Mouse (Mus musculus): ENCODE data around the gene Gpcpd1. TPM values are rescaled to one million over a fixed set of nuclear protein-coding genes. Genes with fewer than 3 reads are reported as not detected.

Gpcpd1 gene
- polyA plus RNA-seq, 1 experiment from 2014 or later = 33.1 TPM

DNA sequence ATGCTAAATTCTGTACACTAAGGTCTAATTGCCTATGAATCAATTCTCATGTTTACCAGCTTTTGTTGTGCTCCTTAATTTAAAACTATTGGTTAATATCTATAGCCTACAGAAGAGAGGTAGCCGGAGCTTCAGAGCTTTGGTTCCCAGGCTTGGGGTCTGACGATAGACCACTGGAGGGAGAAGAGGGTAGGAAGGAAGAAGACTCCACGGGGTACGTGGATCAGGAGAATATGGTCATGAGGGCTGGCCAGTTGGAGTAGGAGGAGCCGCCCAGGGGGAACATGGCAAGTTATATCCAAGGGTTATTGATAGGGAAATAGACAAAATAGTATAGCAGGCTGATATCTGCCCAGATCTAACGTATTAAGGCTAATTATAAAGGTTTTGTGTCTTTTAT, 17.8 kb downstream of the Gpcpd1 start:
- no peak overlapping the region for H3K27ac ChIP-seq (ENCODE audit: low read depth)
- peaks cover 54% of the 10 kb centered on the region for H3K36me3 ChIP-seq (ENCODE audit: insufficient read depth)
- H3K4me1 ChIP-seq (ENCODE audit: insufficient read depth) = no peaks in the 10 kb centered on the region
- H3K4me2 ChIP-seq = no peak overlapping the region
- H3K9me3 ChIP-seq (ENCODE audit: low read depth, low read length) = no peaks in the 10 kb centered on the region
- no peak for ATAC-seq (ENCODE audit: insufficient read depth)
- 88% methylated on average over 6 of the region's 6 CpGs for WGBS
- no peak overlapping the region for H3K9ac ChIP-seq
- H3K4me3 ChIP-seq (ENCODE audit: low read depth, low read length) = no peak overlapping the region
- H3K27me3 ChIP-seq (ENCODE audit: insufficient read depth, low read length) = no peaks in the 10 kb centered on the region
- no peak for TF ChIP-seq CTCF (IDR thresholded peaks at IDR 0.05; ENCODE audit: low read depth)
- no peak for DNase-seq

DNA sequence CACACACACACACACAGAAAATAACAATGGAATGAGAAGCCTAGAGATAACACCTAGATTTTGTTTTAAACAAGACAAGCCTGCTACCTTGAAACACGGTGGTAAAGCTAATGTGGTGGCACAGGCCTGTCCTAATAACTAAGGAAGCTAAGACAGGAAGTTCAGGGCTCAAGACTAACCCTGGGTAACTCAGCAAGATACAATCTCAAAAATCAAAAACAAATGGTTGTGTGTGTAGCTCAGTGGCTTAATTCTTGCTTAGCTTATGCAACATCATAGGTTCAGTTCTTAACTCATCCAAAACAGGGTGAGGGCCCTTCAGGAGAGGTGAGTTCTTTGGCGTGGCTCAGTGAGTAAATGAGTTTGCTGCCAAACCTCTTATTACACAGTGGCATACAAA, 20.1 kb downstream of the Gpcpd1 start:
- no peaks in the 10 kb centered on the region for H3K27me3 ChIP-seq (ENCODE audit: insufficient read depth, low read length)
- H3K4me2 ChIP-seq = no peak overlapping the region
- no peak overlapping the region for H3K4me3 ChIP-seq (ENCODE audit: low read depth, low read length)
- H3K9me3 ChIP-seq (ENCODE audit: low read depth, low read length) = no peaks in the 10 kb centered on the region
- WGBS = 83% methylated on average over 2 of the region's 2 CpGs
- H3K27ac ChIP-seq (ENCODE audit: low read depth) = no peak overlapping the region
- peaks cover 73% of the 10 kb centered on the region for H3K36me3 ChIP-seq (ENCODE audit: insufficient read depth)
- ATAC-seq (ENCODE audit: insufficient read depth) (no peak), DNase-seq (no peak)
- H3K9ac ChIP-seq = no peak overlapping the region
- TF ChIP-seq CTCF (IDR thresholded peaks at IDR 0.05; ENCODE audit: low read depth) = no peak
- no peaks in the 10 kb centered on the region for H3K4me1 ChIP-seq (ENCODE audit: insufficient read depth)

- TF ChIP-seq CTCF (IDR thresholded peaks at IDR 0.05; ENCODE audit: low read depth) = no peak
- 95% methylated on average over 4 of the region's 4 CpGs for WGBS
- H3K9me3 ChIP-seq (ENCODE audit: low read depth, low read length) = no peaks in the 10 kb centered on the region
- ATAC-seq (ENCODE audit: insufficient read depth) = no peak
- H3K4me1 ChIP-seq (ENCODE audit: insufficient read depth) = no peaks in the 10 kb centered on the region
- no peak overlapping the region for H3K9ac ChIP-seq
- H3K4me3 ChIP-seq (ENCODE audit: low read depth, low read length) = no peak overlapping the region
- no peak for DNase-seq
- H3K4me2 ChIP-seq = no peak overlapping the region
- H3K27me3 ChIP-seq (ENCODE audit: insufficient read depth, low read length) = no peaks in the 10 kb centered on the region
- peaks cover 49% of the 10 kb centered on the region for H3K36me3 ChIP-seq (ENCODE audit: insufficient read depth)
- H3K27ac ChIP-seq (ENCODE audit: low read depth) = no peak overlapping the region
Measured at GRCm38 (mm10) chr2:132561860-132562259, 25.7 kb downstream of the Gpcpd1 start.

DNA sequence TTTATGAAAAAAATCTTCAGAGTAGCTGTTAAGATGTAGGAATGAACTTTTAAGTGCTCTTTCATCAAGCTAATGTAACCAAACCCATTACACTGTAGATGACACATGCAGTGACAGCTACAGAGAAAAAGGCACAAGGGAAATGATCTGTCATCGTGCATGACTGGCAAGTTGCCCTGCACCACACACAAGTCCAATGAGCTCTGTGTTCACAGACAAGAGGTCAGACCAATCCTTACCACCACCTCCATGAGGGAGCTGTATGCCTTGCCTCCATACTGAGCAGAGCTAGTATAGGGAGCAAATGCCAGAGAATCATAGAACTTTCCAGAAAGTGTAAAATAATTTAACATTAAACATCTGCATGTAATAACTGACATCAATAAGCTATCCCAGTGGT, 59.7 kb downstream of the Gpcpd1 start:
- Histone ChIP-seq H3K9me3 (ENCODE audit: low read depth, low read length) (no peaks in the 10 kb centered on the region), H3K27me3 (ENCODE audit: insufficient read depth, low read length) (no peaks in the 10 kb centered on the region), H3K9ac (no peak overlapping the region), H3K4me1 (ENCODE audit: insufficient read depth) (no peaks in the 10 kb centered on the region), H3K27ac (ENCODE audit: low read depth) (no peak overlapping the region), H3K36me3 (ENCODE audit: insufficient read depth) (peaks cover 20% of the 10 kb centered on the region), H3K4me3 (ENCODE audit: low read depth, low read length) (no peak overlapping the region), H3K4me2 (no peak overlapping the region)
- no peak for TF ChIP-seq CTCF (IDR thresholded peaks at IDR 0.05; ENCODE audit: low read depth)
- no peak for ATAC-seq (ENCODE audit: insufficient read depth)
- DNase-seq = no peak
- WGBS = 61% methylated on average over 1 of the region's 1 CpGs

DNA sequence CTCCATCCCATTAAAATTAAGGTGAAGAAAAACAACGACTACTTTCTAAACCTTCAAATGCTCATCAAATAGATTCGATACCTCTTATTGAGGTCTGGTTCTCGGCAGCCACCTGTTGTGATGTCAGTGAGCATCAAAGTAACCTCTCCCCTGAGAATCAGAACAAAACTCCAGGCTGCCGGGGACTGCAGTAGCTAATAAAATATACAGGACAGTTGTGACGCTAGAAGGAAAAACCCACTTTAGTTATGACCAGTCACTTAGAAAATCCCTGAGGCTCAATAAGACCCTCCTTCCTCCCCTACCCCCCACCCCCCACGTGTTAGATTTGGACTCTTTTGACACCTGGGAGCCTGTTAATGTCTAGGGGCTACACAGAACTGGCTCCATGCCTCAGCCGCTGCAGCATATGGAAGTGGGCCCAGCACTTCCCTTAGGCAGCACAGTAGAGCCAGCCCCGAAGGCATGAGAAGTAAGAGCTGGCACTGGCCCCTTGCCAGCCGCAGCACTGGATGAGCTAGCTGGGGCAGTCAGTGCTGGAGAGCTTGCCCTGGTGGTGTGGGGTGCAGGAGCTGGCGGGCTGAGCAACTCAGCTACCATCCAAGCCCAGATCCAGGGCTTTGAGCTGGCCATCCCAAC, 60.5 kb downstream of the Gpcpd1 start:
- peak; percentile 10 for DNase-seq

DNA sequence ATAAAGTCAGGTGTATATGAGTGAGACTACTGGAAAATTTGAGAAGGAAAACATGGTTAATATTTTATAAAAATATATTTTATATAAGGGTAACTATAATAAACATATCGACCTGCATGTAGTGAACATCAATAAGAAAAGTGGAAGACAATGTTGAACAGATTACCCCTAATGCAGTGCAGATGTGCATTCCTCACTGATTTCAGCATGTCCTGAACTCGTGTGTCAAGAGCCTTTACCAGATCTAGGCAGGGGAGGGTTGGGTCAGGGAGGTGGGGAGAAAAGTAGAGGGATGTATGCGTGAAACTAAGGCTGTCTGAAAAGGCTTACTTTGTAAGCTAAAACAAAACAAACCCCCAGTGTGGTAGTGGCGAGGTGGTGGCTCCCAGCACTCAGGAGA, 61.4 kb downstream of the Gpcpd1 start:
- Histone ChIP-seq H3K4me1 (ENCODE audit: insufficient read depth) (no peaks in the 10 kb centered on the region), H3K27ac (ENCODE audit: low read depth) (no peak overlapping the region), H3K4me3 (ENCODE audit: low read depth, low read length) (no peak overlapping the region), H3K9me3 (ENCODE audit: low read depth, low read length) (no peaks in the 10 kb centered on the region), H3K4me2 (no peak overlapping the region), H3K36me3 (ENCODE audit: insufficient read depth) (peaks cover 12% of the 10 kb centered on the region), H3K9ac (no peak overlapping the region), H3K27me3 (ENCODE audit: insufficient read depth, low read length) (no peaks in the 10 kb centered on the region)
- no peak for TF ChIP-seq CTCF (IDR thresholded peaks at IDR 0.05; ENCODE audit: low read depth)
- no peak for DNase-seq
- ATAC-seq (ENCODE audit: insufficient read depth) = no peak
- 52% methylated on average over 4 of the region's 4 CpGs for WGBS

More for the DNA sequence above, 60.5 kb downstream of the Gpcpd1 start:
- H3K4me2 ChIP-seq = no peak overlapping the region
- no peak overlapping the region for H3K4me3 ChIP-seq (ENCODE audit: low read depth, low read length)
- no peak overlapping the region for H3K9ac ChIP-seq
- peak; percentile 52; the same call in 1 of the 2 replicates for ATAC-seq (ENCODE audit: insufficient read depth)
- H3K27me3 ChIP-seq (ENCODE audit: insufficient read depth, low read length) = no peaks in the 10 kb centered on the region
- peaks cover 17% of the 10 kb centered on the region for H3K36me3 ChIP-seq (ENCODE audit: insufficient read depth)
- no peak overlapping the region for H3K27ac ChIP-seq (ENCODE audit: low read depth)
- no peaks in the 10 kb centered on the region for H3K9me3 ChIP-seq (ENCODE audit: low read depth, low read length)
- WGBS = 76% methylated on average over 10 of the region's 10 CpGs
- TF ChIP-seq CTCF (IDR thresholded peaks at IDR 0.05; ENCODE audit: low read depth) = no peak
- H3K4me1 ChIP-seq (ENCODE audit: insufficient read depth) = no peaks in the 10 kb centered on the region

DNA sequence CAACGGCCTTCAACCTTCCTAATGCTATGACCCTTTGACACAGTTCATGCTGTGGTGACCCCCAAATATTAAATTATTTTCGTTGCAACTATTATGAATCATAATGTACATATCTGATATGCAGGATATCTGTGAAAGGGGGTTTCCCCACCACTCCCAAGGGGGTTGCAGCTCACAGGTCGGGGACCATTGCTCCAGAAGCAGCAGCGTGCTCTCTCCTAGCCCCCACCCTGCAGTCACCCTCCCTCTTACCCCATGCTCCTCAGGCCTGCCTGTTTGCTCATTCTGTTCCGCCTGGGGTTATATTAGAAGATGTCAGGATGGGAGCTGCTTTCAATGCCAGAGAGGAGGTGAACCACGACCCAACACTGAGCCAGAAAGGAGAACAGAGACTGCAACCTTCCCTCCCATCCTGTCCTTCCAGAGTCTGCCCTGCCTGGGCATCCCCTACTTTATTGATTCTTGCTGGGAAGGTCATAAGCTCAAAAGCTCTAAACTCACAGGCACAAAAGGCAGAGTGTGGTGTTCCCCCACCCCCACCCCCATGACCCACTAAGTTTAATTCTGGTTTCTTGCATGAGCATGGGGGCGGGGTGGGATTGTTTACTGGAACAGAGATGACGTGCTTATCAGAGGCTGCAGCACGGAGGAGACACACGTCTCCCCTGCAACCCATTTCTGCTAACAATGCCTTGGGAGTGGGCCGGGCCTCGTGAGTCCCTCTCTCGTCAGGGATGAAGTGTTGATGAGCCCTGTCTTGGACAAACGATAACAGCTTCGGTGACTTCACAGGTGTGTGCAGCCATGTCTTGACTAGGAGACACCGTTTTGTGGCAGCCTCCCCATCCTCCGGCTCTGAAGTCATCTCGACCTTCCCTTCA, 69.3 kb downstream of the Gpcpd1 start:
- WGBS = 40% methylated on average over 18 of the region's 18 CpGs
- Histone ChIP-seq H3K27me3 (ENCODE audit: insufficient read depth, low read length) (no peaks in the 10 kb centered on the region), H3K9me3 (ENCODE audit: low read depth, low read length) (no peaks in the 10 kb centered on the region), H3K9ac (no peak overlapping the region), H3K36me3 (ENCODE audit: insufficient read depth) (no peaks in the 10 kb centered on the region), H3K4me3 (ENCODE audit: low read depth, low read length) (no peak overlapping the region), H3K4me1 (ENCODE audit: insufficient read depth) (no peaks in the 10 kb centered on the region), H3K27ac (ENCODE audit: low read depth) (no peak overlapping the region), H3K4me2 (no peak overlapping the region)
- ATAC-seq (ENCODE audit: insufficient read depth) (0 out of 2 replicates have a peak, but pooled peaks have one; percentile 11), DNase-seq (no peak)
- no peak for TF ChIP-seq CTCF (IDR thresholded peaks at IDR 0.05; ENCODE audit: low read depth)
